In genomic region chr2:77098769-77099168, GRCm38 (mm10) we compare ENCODE assay signal across 33 mouse cellular contexts.
"Had no signal": no experiment of that assay in that cellular context is flagged by ENCODE, and none has a peak within 500 bp of the region (broad histone marks: within the 10 kb centered on the region; RNA-seq: fewer than 3 reads in every experiment).

No protein-coding gene starts in this region.

- ATAC-seq: hindbrain, embryonic 16.5 days; hindbrain, postnatal 0 days; inflammation-experienced regulatory T-cells, adult 6 months; intestine, embryonic 15.5 days; intestine, embryonic 16.5 days; intestine, postnatal 0 days had no signal

- H3K27ac ChIP-seq: heart, adult 2 months; heart, embryonic 13.5 days; heart, embryonic 15.5 days; hindbrain, embryonic 10.5 days; hindbrain, embryonic 12.5 days; hindbrain, embryonic 13.5 days; hindbrain, embryonic 14.5 days; hindbrain, embryonic 15.5 days; hindbrain, postnatal 0 days; intestine, embryonic 15.5 days; kidney, postnatal 0 days; left cerebral cortex, adult 2 months had no signal

- H3K27me3 ChIP-seq: heart, embryonic 12.5 days; heart, embryonic 13.5 days; heart, embryonic 15.5 days; hindbrain, embryonic 12.5 days; hindbrain, embryonic 13.5 days; hindbrain, embryonic 15.5 days; intestine, embryonic 15.5 days had no signal

- H3K4me1 ChIP-seq: heart, embryonic 12.5 days; heart, embryonic 13.5 days; heart, embryonic 15.5 days; hindbrain, embryonic 10.5 days; hindbrain, embryonic 12.5 days; hindbrain, embryonic 13.5 days; hindbrain, embryonic 15.5 days; intestine, embryonic 15.5 days had no signal

- H3K4me3 ChIP-seq: heart, adult 2 months; heart, embryonic 12.5 days; heart, embryonic 13.5 days; heart, embryonic 15.5 days; hindbrain, embryonic 10.5 days; hindbrain, embryonic 12.5 days; hindbrain, embryonic 13.5 days; hindbrain, embryonic 15.5 days; intestine, embryonic 15.5 days; layer of hippocampus, adult 2 months; left cerebral cortex, adult 2 months had no signal

- H3K9me3 ChIP-seq: heart, embryonic 12.5 days; heart, embryonic 13.5 days; heart, embryonic 15.5 days; hindbrain, embryonic 10.5 days; hindbrain, embryonic 12.5 days; hindbrain, embryonic 13.5 days; hindbrain, embryonic 15.5 days; intestine, embryonic 15.5 days had no signal

- H3K9ac ChIP-seq: heart, embryonic 12.5 days; heart, embryonic 13.5 days; heart, embryonic 15.5 days; hindbrain, embryonic 12.5 days; hindbrain, embryonic 13.5 days; hindbrain, embryonic 14.5 days; hindbrain, embryonic 15.5 days; intestine, embryonic 15.5 days had no signal

- DNase-seq: heart, adult 2 months; heart, postnatal 10 days; heart, postnatal 14 days; heart, postnatal 36 days; heart, postnatal 4 days; kidney, adult 11 months; kidney, adult 2 months; kidney, adult 8-10 months; kidney, adult 9 months; kidney, postnatal 14 days; kidney, postnatal 25 days; kidney, postnatal 36 days; kidney, postnatal 4 days; layer of hippocampus, adult 9-11 months; layer of hippocampus, postnatal 36 days had no signal

- H3K4me2 ChIP-seq: heart, embryonic 11.5 days; heart, embryonic 12.5 days; heart, embryonic 13.5 days; heart, embryonic 15.5 days; hindbrain, embryonic 12.5 days; hindbrain, embryonic 13.5 days; hindbrain, embryonic 14.5 days; hindbrain, embryonic 15.5 days; intestine, embryonic 15.5 days had no signal

- H3K36me3 ChIP-seq: hindbrain, embryonic 10.5 days; hindbrain, embryonic 12.5 days; hindbrain, embryonic 13.5 days; hindbrain, embryonic 15.5 days; intestine, embryonic 15.5 days had no signal
